ENCODE assay signal across 9 mouse cellular contexts in genomic region chr1:22806626-22807096, GRCm38 (mm10). TPM values are rescaled to one million over a fixed set of nuclear protein-coding genes. Genes with fewer than 3 reads are reported as not detected.
DNase-seq lines count a peak whose midpoint lies in the region; ATAC-seq lines count a peak whose summit lies in the region.
"Had no signal": no experiment of that assay in that cellular context is flagged by ENCODE, and none has a peak within 500 bp of the region (broad histone marks: within the 10 kb centered on the region; RNA-seq: fewer than 3 reads in every experiment).

No protein-coding gene starts in this region.

- H3K9me3 ChIP-seq in lung, embryonic 16.5 days (ENCODE audit: control insufficient read depth, low read length): no peaks in the 10 kb centered on the region
- H3K9me3 ChIP-seq in limb, embryonic 12.5 days: no peaks in the 10 kb centered on the region
- no peaks in the 10 kb centered on the region for H3K9me3 ChIP-seq in stomach, embryonic 15.5 days

- DNase-seq in frontal cortex, postnatal 10 days (ENCODE audit: low spot score in 2 of 2): no peak
- no peak for DNase-seq in lung, postnatal 25 days (ENCODE audit: low spot score)
- no peak for DNase-seq in kidney, adult 18-20 months
- no peak for DNase-seq in MN1 (ENCODE audit: low spot score)

- 23% methylated on average over 8 of the region's 8 CpGs for WGBS in lung, embryonic 16.5 days
- WGBS in limb, embryonic 12.5 days: 30% methylated on average over 8 of the region's 8 CpGs
- WGBS in stomach, embryonic 15.5 days: 26% methylated on average over 8 of the region's 8 CpGs

- H3K27me3 ChIP-seq in lung, embryonic 16.5 days (ENCODE audit: control insufficient read depth, insufficient read depth, low read depth, low read length): peaks cover 2% of the 10 kb centered on the region; the same call in 1 of the 2 replicates
- H3K27me3 ChIP-seq in limb, embryonic 12.5 days: peaks cover 19% of the 10 kb centered on the region
- peaks cover 3% of the 10 kb centered on the region for H3K27me3 ChIP-seq in stomach, embryonic 15.5 days (replicated peaks)

- peak; percentile 9 for ATAC-seq in frontal cortex, adult (ENCODE audit: low TSS enrichment)
- ATAC-seq in lung, embryonic 16.5 days (ENCODE audit: low read depth): no peak
- no peak for ATAC-seq in limb, embryonic 12.5 days (ENCODE audit: insufficient number of reproducible peaks, insufficient read depth, low FRiP score, low TSS enrichment, low read depth)
- no peak for ATAC-seq in stomach, embryonic 15.5 days (ENCODE audit: insufficient read depth, low FRiP score, low read depth)

- H3K4me2 ChIP-seq in lung, embryonic 16.5 days (ENCODE audit: low read depth, low read length): peak overlapping the region; percentile 98
- peak overlapping the region; percentile 90 for H3K4me2 ChIP-seq in limb, embryonic 12.5 days
- H3K4me2 ChIP-seq in stomach, embryonic 15.5 days: peak overlapping the region; percentile 96

- no peak overlapping the region for H3K9ac ChIP-seq in lung, embryonic 16.5 days (ENCODE audit: low read length)
- H3K9ac ChIP-seq in limb, embryonic 12.5 days (replicated peaks): no peak overlapping the region
- H3K9ac ChIP-seq in stomach, embryonic 15.5 days: no peak overlapping the region

- peaks cover 7% of the 10 kb centered on the region; the same call in 1 of the 2 replicates for H3K4me1 ChIP-seq in lung, embryonic 16.5 days (replicated peaks; ENCODE audit: control insufficient read depth, insufficient read depth, low read length)
- H3K4me1 ChIP-seq in limb, embryonic 12.5 days (replicated peaks): peaks cover 12% of the 10 kb centered on the region; the same call in 1 of the 2 replicates
- peaks cover 3% of the 10 kb centered on the region; the same call in 1 of the 2 replicates for H3K4me1 ChIP-seq in stomach, embryonic 15.5 days

- no peaks in the 10 kb centered on the region for H3K36me3 ChIP-seq in lung, embryonic 16.5 days (ENCODE audit: control insufficient read depth, insufficient read depth, low read length)
- no peaks in the 10 kb centered on the region for H3K36me3 ChIP-seq in limb, embryonic 12.5 days
- H3K36me3 ChIP-seq in stomach, embryonic 15.5 days: no peaks in the 10 kb centered on the region

- H3K4me3 ChIP-seq in lung, embryonic 16.5 days (ENCODE audit: low read length): peak overlapping the region; percentile 73
- H3K4me3 ChIP-seq in limb, embryonic 12.5 days (replicated peaks): peak overlapping the region; percentile 71
- peak overlapping the region; percentile 60; the same call in 1 of the 2 replicates for H3K4me3 ChIP-seq in stomach, embryonic 15.5 days (replicated peaks)

- no peak overlapping the region for H3K27ac ChIP-seq in lung, embryonic 16.5 days (ENCODE audit: low read length)
- no peak overlapping the region for H3K27ac ChIP-seq in limb, embryonic 12.5 days
- no peak overlapping the region for H3K27ac ChIP-seq in stomach, embryonic 15.5 days

RNA-seq across cellular contexts. Expression of gene Rims1, which starts 0.9 kb away (rescaled TPM):
- polyA plus RNA-seq in lung, embryonic 16.5 days (2015; fragmentation: Nextera tagmentation; extraction: Ambion mirVana): 2.0 TPM in 2 replicates
- polyA plus RNA-seq in limb, embryonic 12.5 days (2016; fragmentation: Nextera tagmentation; extraction: Ambion mirVana): 2.3 and 2.5 TPM in 2 replicates
- polyA plus RNA-seq in stomach, embryonic 15.5 days (2015; fragmentation: Nextera tagmentation; extraction: Ambion mirVana): 6.6 and 8.8 TPM in 2 replicates
- polyA plus RNA-seq: C2C12 had no signal
